Mouse (Mus musculus): ENCODE results near the gene Stag1.
"Not testable (repeated sequence)": the region's sequence is repeated elsewhere in the genome, so short reads cannot be mapped to it uniquely, and the experiment has no call there.

DNA sequence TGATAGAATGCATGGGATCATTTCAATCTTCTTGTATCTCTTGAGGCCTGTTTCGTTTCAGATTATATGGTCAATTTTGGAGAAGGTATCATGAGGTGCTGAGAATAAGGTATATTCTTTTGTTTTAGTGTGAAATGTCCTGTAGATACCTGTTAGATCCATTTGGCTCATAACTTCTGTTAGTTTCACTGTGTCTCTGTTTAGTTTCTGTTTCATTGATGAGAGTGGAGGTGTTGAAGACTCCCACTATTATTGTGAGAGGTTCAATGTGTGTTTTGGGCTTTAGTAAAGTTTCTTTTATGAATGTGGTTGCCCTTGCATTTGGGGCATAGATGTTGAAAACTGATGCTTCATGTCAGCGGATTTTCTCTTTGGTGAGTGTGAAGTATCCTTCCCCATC, 127.2 kb downstream of the Stag1 start:
- not testable (repeated sequence) for TF ChIP-seq GATA1 (IDR thresholded peaks at IDR 0.05; ENCODE audit: borderline replicate concordance, low read length); FLI1 (IDR thresholded peaks at IDR 0.05; ENCODE audit: low read length)

Measured in megakaryocyte, embryonic 14.5 days (primary cell).